Mouse (Mus musculus) kidney, embryonic 14.5 days (tissue): ENCODE data around the gene Bpifb9a. TPM values are rescaled to one million over a fixed set of nuclear protein-coding genes. Genes with fewer than 3 reads are reported as not detected.

Experiments
- polyA plus RNA-seq: library from polyadenylated mRNA; unstranded; fragments of >200 nt; fragmentation: Nextera tagmentation; extraction: Ambion mirVana; gene quantifications from 2 replicates; pipeline ENCODE4 v1.2.1, GENCODE M21; 2014

Bpifb9a gene
- polyA plus RNA-seq, 1 experiment from 2014 or later, result not detected

Other genes with a start within 250 kb of the Bpifb9a start
- not detected in 2 replicates for gene Bpifa2, start 249.6 kb upstream of the Bpifb9a start, polyA plus RNA-seq
- not detected in 2 replicates for gene Bpifa3, start 127.5 kb upstream of the Bpifb9a start, polyA plus RNA-seq
- gene Bpifa1, start 115.0 kb upstream of the Bpifb9a start, polyA plus RNA-seq, result not detected in 2 replicates
- gene Bpifa5, start 95.2 kb upstream of the Bpifb9a start, polyA plus RNA-seq, result not detected in 2 replicates
- not detected in 2 replicates for gene Bpifb1, start 67.0 kb upstream of the Bpifb9a start, polyA plus RNA-seq
- 0.66 and 1.1 TPM in 2 replicates for gene Bpifb5, start 34.1 kb upstream of the Bpifb9a start, polyA plus RNA-seq
- gene Bpifb9b, start 49.4 kb downstream of the Bpifb9a start, polyA plus RNA-seq, result not detected in 2 replicates
- gene Cdk5rap1, start 115.2 kb downstream of the Bpifb9a start, polyA plus RNA-seq, result 10.6 and 18.5 TPM in 2 replicates
- gene Snta1, start 150.2 kb downstream of the Bpifb9a start, polyA plus RNA-seq, result 4.5 and 5.7 TPM in 2 replicates
- 26.6 and 44.4 TPM in 2 replicates for gene Cbfa2t2, start 178.6 kb downstream of the Bpifb9a start, polyA plus RNA-seq